Mouse (Mus musculus): ENCODE measurements at regions not wholly inside any gene's neighbourhood (a gene's known extent, or its start where the extent isn't known, plus 50 kb on each side); places are given as distances from the start of the nearest gene placed in this dataset.
"Not testable (repeated sequence)": the region's sequence is repeated elsewhere in the genome, so short reads cannot be mapped to it uniquely, and the experiment has no call there.

- DNase-seq: peak; percentile 2
Measured at GRCm38 (mm10) chr11:28216316-28216715, 123.4 kb downstream of the Gm6685 start.

DNA sequence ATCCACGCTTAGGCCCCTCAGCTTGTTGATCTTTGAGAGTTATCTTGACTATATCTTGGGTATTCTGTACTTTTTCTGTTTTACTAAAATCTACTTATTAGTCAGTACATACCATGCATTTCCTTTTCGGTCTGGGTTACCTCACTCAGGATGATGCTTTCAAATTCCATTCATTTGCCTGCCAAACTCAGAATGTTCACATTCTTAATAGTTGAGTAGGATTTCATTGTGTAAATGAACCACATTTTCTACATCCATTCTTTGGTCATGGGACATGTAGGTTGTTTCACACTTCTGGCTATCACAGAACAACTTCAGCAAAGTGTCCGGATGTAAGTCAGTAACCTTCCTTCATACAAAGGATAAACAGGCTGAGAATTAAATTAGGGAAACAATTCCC, 126.1 kb downstream of the Gm6685 start:
- DNase-seq: no peak

- DNase-seq: no peak
Measured at GRCm38 (mm10) chr11:28202150-28202549, 137.5 kb downstream of the Gm6685 start.

- DNase-seq: no peak
Measured at GRCm38 (mm10) chr11:28188119-28188518, 151.5 kb downstream of the Gm6685 start.

- DNase-seq: not testable (repeated sequence)
Measured at GRCm38 (mm10) chr11:28187441-28187840, 152.2 kb downstream of the Gm6685 start.

- no peak for DNase-seq
Measured at GRCm38 (mm10) chr11:28171232-28171631, 168.4 kb downstream of the Gm6685 start.

DNA sequence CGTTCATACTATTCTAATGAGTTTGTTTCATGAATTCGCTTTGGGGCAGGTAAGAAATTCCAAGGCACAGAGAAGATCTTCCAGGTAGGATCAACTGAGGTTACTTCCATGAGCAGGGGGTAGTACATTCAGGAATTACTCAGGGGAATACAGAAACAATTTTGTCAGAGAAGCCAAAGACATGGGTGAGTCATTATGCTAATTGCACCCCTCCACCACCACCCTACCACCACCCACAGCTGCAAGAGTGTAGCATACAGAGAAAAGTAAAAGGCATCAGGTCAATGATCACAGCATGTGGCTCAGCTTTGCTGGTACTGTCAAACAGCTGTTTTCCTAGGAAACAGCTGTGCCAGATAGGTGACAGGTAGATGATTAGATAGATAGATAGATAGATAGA, 187.2 kb downstream of the Gm6685 start:
- no peak for DNase-seq
